Mouse (Mus musculus): Measurements from ENCODE around the gene Gjb5.

Gjb5 gene

DNA sequence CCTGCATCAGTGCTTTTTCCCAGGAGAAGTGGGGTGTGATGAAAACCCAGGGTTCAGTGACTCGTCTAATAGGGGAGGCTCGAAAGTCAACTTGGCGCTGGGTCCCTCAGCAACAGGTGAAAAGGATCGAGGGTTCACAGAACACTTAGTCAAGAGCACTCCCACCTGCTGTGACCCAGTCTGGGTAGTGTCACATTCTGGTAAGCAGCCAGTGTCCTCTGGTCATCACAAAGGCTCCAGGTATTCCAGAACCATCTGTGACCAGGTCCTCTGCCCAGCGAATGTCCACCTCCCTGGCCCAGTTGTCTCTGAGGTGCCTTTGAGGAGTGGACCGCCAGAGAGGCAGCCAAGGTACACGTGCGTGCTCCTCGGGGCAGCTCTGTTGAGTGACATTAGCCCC is 46.4 kb downstream of the Gjb5 start:
- DNase-seq (ENCODE audit: low spot score in 2 of 2), result no peak

DNA sequence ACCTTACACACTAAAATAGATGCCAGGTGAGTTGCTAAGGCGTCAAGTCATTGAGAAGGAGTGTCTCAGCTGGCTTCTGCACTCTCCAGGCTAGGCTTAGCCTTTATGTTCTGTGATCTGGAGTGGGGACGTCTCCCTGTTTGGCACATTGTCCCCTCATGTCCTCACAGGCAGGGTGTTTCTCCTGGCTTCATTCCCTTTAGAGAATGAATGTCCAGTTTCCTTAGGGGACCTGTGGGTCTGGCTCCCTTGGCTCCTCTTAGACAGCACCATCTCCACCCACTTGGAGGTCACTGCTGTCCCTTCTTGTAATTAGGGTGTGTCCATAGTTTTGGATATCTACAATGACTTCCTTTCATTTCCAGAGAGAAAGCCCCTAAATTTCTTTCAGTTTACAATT is 51.1 kb downstream of the Gjb5 start:
- no peak for DNase-seq (ENCODE audit: low spot score in 2 of 2)
